Mouse (Mus musculus) liver, postnatal 0 days (tissue): ENCODE results near the gene Sergef. TPM values are rescaled to one million over a fixed set of nuclear protein-coding genes. Genes with fewer than 3 reads are reported as not detected.

Experiments
- ATAC-seq: fragments of 200-750 bp; cut with Nextera tagmentation; 2 replicates; pipeline ENCODE4 v1.8.0; 2017; ENCODE audit warnings: mild to moderate bottlenecking, moderate library complexity
- DNase-seq: peaks from one replicate; pipeline ENCODE4 v3.0.0-alpha.2; 2016
- H3K27ac ChIP-seq: fragments of 300-500 bp; sonication (generic); 2 replicates; pipeline ENCODE4 v1.5.1; 2014; ENCODE audit warnings: antibody characterized with exemption, moderate library complexity, mild to moderate bottlenecking, low read depth
- H3K27me3 ChIP-seq: fragments of 300-500 bp; sonication (generic); 2 replicates; pipeline ENCODE4 v1.6.1; 2014; ENCODE audit warnings: low read length, control low read depth, mixed read lengths; ENCODE audit not compliant: insufficient read depth
- H3K36me3 ChIP-seq: fragments of 300-500 bp; sonication (generic); replicated peaks from 2 replicates; pipeline ENCODE4 v1.6.1; 2014; ENCODE audit warnings: mild to moderate bottlenecking, control low read depth, low read length, moderate library complexity, mixed read lengths; ENCODE audit not compliant: insufficient read depth
- H3K4me1 ChIP-seq: fragments of 300-500 bp; sonication (generic); 2 replicates; pipeline ENCODE4 v1.6.1; 2014; ENCODE audit warnings: antibody characterized with exemption, mild to moderate bottlenecking, control low read depth; ENCODE audit not compliant: insufficient read depth
- H3K4me2 ChIP-seq: fragments of 300-500 bp; sonication (generic); 2 replicates; pipeline ENCODE4 v1.6.1; 2014; ENCODE audit warnings: low read depth, mild to moderate bottlenecking, low read length, moderate library complexity, mixed read lengths
- H3K4me3 ChIP-seq: fragments of 300-500 bp; sonication (generic); 2 replicates; pipeline ENCODE4 v1.5.1; 2014; ENCODE audit warnings: low read depth, low read length
- H3K9ac ChIP-seq: fragments of 300-500 bp; sonication (generic); replicated peaks from 2 replicates; pipeline ENCODE4 v1.6.1; 2014; ENCODE audit warnings: mild to moderate bottlenecking, moderate library complexity
- H3K9me3 ChIP-seq: fragments of 300-500 bp; sonication (generic); 2 replicates; pipeline ENCODE4 v1.6.1; 2016; ENCODE audit warnings: mild to moderate bottlenecking, control low read depth, low read length, mixed read lengths
- CTCF ChIP-seq: sonication (generic); IDR thresholded peaks from 2 replicates; pipeline ENCODE4 v1.5.1; 2016; ENCODE audit warnings: antibody characterized with exemption, low read depth
- EP300 ChIP-seq: IDR thresholded peaks from 2 replicates; pipeline ENCODE4 v1.6.1; 2016; ENCODE audit warnings: antibody characterized with exemption, low read depth, mild to moderate bottlenecking
- WGBS: fragments of 180-500 bp; shearing (Covaris S2); extraction: QIAGEN DNeasy Blood & Tissue Kit; methylation state at CpG from one replicate; pipeline ENCODE4 v1.1.7; 2014; ENCODE audit not compliant: insufficient replicate concordance; 5-methylcytosine and 5-hydroxymethylcytosine counted together
- polyA plus RNA-seq: library from polyadenylated mRNA; unstranded; fragments of >200 nt; fragmentation: Nextera tagmentation; extraction: Ambion mirVana; gene quantifications from 2 replicates; pipeline ENCODE4 v1.2.1, GENCODE M21; 2015

Gene Sergef
- polyA plus RNA-seq, 1 experiment from 2014 or later = 4.3 TPM

GRCm38 (mm10) chr7:46611970-46612369, 27.6 kb downstream of the Sergef start:
- peaks cover 4% of the 10 kb centered on the region; the same call in 1 of the 2 replicates for H3K36me3 ChIP-seq
- no peak overlapping the region for H3K9ac ChIP-seq
- peaks cover 5% of the 10 kb centered on the region; the same call in 1 of the 2 replicates for H3K4me1 ChIP-seq
- no peaks in the 10 kb centered on the region for H3K27me3 ChIP-seq
- 87% methylated on average over 9 of the region's 9 CpGs for WGBS
- no peak overlapping the region for H3K27ac ChIP-seq
- TF ChIP-seq EP300 (no peak), CTCF (no peak)
- no peak for DNase-seq
- H3K4me3 ChIP-seq = no peak overlapping the region
- no peak overlapping the region for H3K4me2 ChIP-seq
- no peak for ATAC-seq
- H3K9me3 ChIP-seq = no peaks in the 10 kb centered on the region

GRCm38 (mm10) chr7:46609317-46609716, 30.3 kb downstream of the Sergef start:
- no peak overlapping the region for H3K9ac ChIP-seq
- 86% methylated on average over 4 of the region's 4 CpGs for WGBS
- DNase-seq = no peak
- H3K4me1 ChIP-seq = no peaks in the 10 kb centered on the region
- peaks cover 4% of the 10 kb centered on the region; the same call in 1 of the 2 replicates for H3K36me3 ChIP-seq
- TF ChIP-seq EP300 (no peak), CTCF (no peak)
- no peak overlapping the region for H3K27ac ChIP-seq
- no peaks in the 10 kb centered on the region for H3K27me3 ChIP-seq
- no peak for ATAC-seq
- no peaks in the 10 kb centered on the region for H3K9me3 ChIP-seq
- H3K4me3 ChIP-seq = no peak overlapping the region
- no peak overlapping the region for H3K4me2 ChIP-seq

- no peaks in the 10 kb centered on the region for H3K4me1 ChIP-seq
- H3K4me2 ChIP-seq = no peak overlapping the region; the same call in 1 of the 2 replicates
- H3K27me3 ChIP-seq = no peaks in the 10 kb centered on the region
- ATAC-seq (peak; percentile 46), DNase-seq (peak; percentile 45)
- TF ChIP-seq CTCF = peak; percentile 80
- no peak for TF ChIP-seq EP300
- no peak overlapping the region for H3K27ac ChIP-seq
- H3K4me3 ChIP-seq = no peak overlapping the region
- no peak overlapping the region for H3K9ac ChIP-seq
- no peaks in the 10 kb centered on the region for H3K9me3 ChIP-seq
- 52% methylated on average over 11 of the region's 11 CpGs for WGBS
- H3K36me3 ChIP-seq = no peaks in the 10 kb centered on the region
These were observed 32.1 kb downstream of the Sergef start for GRCm38 (mm10) chr7:46607428-46608055.

- H3K27ac ChIP-seq = 0 out of 2 replicates have a peak overlapping the region, but pooled peaks have one; percentile 22
- DNase-seq = peak; percentile 37
- no peaks in the 10 kb centered on the region for H3K27me3 ChIP-seq
- H3K9me3 ChIP-seq = no peaks in the 10 kb centered on the region
- H3K36me3 ChIP-seq = no peaks in the 10 kb centered on the region
- no peaks in the 10 kb centered on the region for H3K4me1 ChIP-seq
- no peak overlapping the region for H3K9ac ChIP-seq
- ATAC-seq = peak; percentile 69
- H3K4me3 ChIP-seq = no peak overlapping the region
- peak overlapping the region; percentile 35; the same call in 1 of the 2 replicates for H3K4me2 ChIP-seq
- WGBS = 42% methylated on average over 8 of the region's 8 CpGs
- TF ChIP-seq CTCF = no peak
- TF ChIP-seq EP300 = no peak
These were observed 32.6 kb downstream of the Sergef start for GRCm38 (mm10) chr7:46607031-46607426.

GRCm38 (mm10) chr7:46606391-46607030, 33.1 kb downstream of the Sergef start:
- Histone ChIP-seq H3K27ac (0 out of 2 replicates have a peak overlapping the region, but pooled peaks have one; percentile 22), H3K9me3 (no peaks in the 10 kb centered on the region), H3K4me3 (no peak overlapping the region), H3K27me3 (no peaks in the 10 kb centered on the region), H3K4me2 (peak overlapping the region; percentile 35; the same call in 1 of the 2 replicates), H3K4me1 (no peaks in the 10 kb centered on the region), H3K9ac (no peak overlapping the region), H3K36me3 (no peaks in the 10 kb centered on the region)
- TF ChIP-seq EP300 = no peak
- peak; percentile 92 for TF ChIP-seq CTCF
- ATAC-seq (peak; percentile 56; the same call in 1 of the 2 replicates), DNase-seq (peak; percentile 77)
- 72% methylated on average over 7 of the region's 7 CpGs for WGBS

DNA sequence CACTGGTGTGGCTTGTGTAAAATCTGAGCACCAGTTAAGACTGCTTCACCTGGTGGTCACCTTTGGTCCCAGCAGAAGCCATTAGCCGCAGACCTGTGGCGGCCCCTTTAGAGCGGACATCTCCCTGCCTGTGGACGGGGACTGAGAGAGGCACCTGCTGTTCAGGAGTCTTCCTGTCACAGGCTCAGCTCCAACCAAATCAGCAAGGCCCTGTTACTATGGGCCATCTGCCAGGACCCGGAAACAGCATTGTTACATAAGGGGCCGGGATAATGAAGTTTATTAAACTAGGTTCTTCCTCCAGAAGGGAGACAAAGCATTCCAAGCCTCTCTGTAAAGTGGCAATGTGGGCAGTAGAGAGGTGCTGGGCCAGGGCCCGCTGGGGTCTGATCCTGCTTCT, 36.6 kb downstream of the Sergef start:
- DNase-seq (no peak), ATAC-seq (no peak)
- WGBS = 84% methylated on average over 7 of the region's 7 CpGs
- TF ChIP-seq EP300 = no peak
- TF ChIP-seq CTCF = no peak
- H3K36me3 ChIP-seq = no peaks in the 10 kb centered on the region
- no peaks in the 10 kb centered on the region for H3K27me3 ChIP-seq
- no peak overlapping the region for H3K4me2 ChIP-seq
- no peak overlapping the region for H3K27ac ChIP-seq
- no peak overlapping the region for H3K9ac ChIP-seq
- H3K4me3 ChIP-seq = no peak overlapping the region
- no peaks in the 10 kb centered on the region for H3K9me3 ChIP-seq
- no peaks in the 10 kb centered on the region for H3K4me1 ChIP-seq
